Mouse (Mus musculus) B cell, adult 2 months (primary cell): ENCODE measurements around the gene Klhdc8a.
"Not testable (repeated sequence)": the region's sequence is repeated elsewhere in the genome, so short reads cannot be mapped to it uniquely, and the experiment has no call there.

Experiments used
- DNase-seq, 2 experiments: peaks; one replicate each; pipeline ENCODE4 v3.0.0; 2022

The Klhdc8a gene

GRCm38 (mm10) chr1:132298425-132298800 lies at the start of gene Klhdc8a:
Klhdc8a (plus strand) TSS chr1:132298626.
- DNase-seq, result peak in 1 of 2 experiments; percentile 61

GRCm38 (mm10) chr1:132254467-132254866 lies 44.0 kb upstream of the Klhdc8a start:
- no peak for DNase-seq

- DNase-seq, result no peak
Observed at GRCm38 (mm10) chr1:132260331-132260730, 38.1 kb upstream of the Klhdc8a start.

GRCm38 (mm10) chr1:132261058-132261457 lies 37.4 kb upstream of the Klhdc8a start:
- peak; percentile 48 to 49 for DNase-seq

- no peak for DNase-seq
Observed at GRCm38 (mm10) chr1:132263618-132264017, 34.8 kb upstream of the Klhdc8a start.

- DNase-seq, result no peak
Observed at GRCm38 (mm10) chr1:132264577-132264976, 33.8 kb upstream of the Klhdc8a start.

- peak; percentile 52 to 59 for DNase-seq
Observed at GRCm38 (mm10) chr1:132265211-132265859, 33.1 kb upstream of the Klhdc8a start.

GRCm38 (mm10) chr1:132265936-132266335 lies 32.5 kb upstream of the Klhdc8a start:
- DNase-seq, result no peak

- no peak for DNase-seq
Observed at GRCm38 (mm10) chr1:132266791-132267557, 31.5 kb upstream of the Klhdc8a start.

- no peak for DNase-seq
Observed at GRCm38 (mm10) chr1:132267959-132268358, 30.5 kb upstream of the Klhdc8a start.

- no peak for DNase-seq
Observed at GRCm38 (mm10) chr1:132268418-132269060, 29.9 kb upstream of the Klhdc8a start.

GRCm38 (mm10) chr1:132271237-132271636 lies 27.2 kb upstream of the Klhdc8a start:
- no peak for DNase-seq

GRCm38 (mm10) chr1:132276694-132277093 lies 21.7 kb upstream of the Klhdc8a start:
- no peak for DNase-seq

- DNase-seq, result no peak
Observed at GRCm38 (mm10) chr1:132277124-132277523, 21.3 kb upstream of the Klhdc8a start.

GRCm38 (mm10) chr1:132280636-132281035 lies 17.8 kb upstream of the Klhdc8a start:
- DNase-seq, result not testable (repeated sequence)

GRCm38 (mm10) chr1:132281523-132282176 lies 16.8 kb upstream of the Klhdc8a start:
- no peak for DNase-seq

GRCm38 (mm10) chr1:132282177-132282536 lies 16.3 kb upstream of the Klhdc8a start:
- no peak for DNase-seq

- no peak for DNase-seq
Observed at GRCm38 (mm10) chr1:132283018-132283417, 15.4 kb upstream of the Klhdc8a start.

- DNase-seq, result no peak
Observed at GRCm38 (mm10) chr1:132286735-132287134, 11.7 kb upstream of the Klhdc8a start.

GRCm38 (mm10) chr1:132287445-132287844 lies 11.0 kb upstream of the Klhdc8a start:
- DNase-seq, result no peak

GRCm38 (mm10) chr1:132287991-132288451 lies 10.4 kb upstream of the Klhdc8a start:
- no peak for DNase-seq

- peak; percentile 49 to 59 for DNase-seq
Observed at GRCm38 (mm10) chr1:132289965-132290364, 8.5 kb upstream of the Klhdc8a start.
